Mouse (Mus musculus) gastrocnemius, postnatal 10 days (tissue): ENCODE data around the gene Klhl10. TPM values are rescaled to one million over a fixed set of nuclear protein-coding genes. Genes with fewer than 3 reads are reported as not detected.

Experiments
- DNase-seq: peaks from one replicate; pipeline ENCODE4 v3.0.0; 2021; ENCODE audit warnings: mixed read lengths
- microRNA-seq, 2 experiments: library from miRNA; unstranded; fragments of <30 nt; microRNA quantifications; one replicate each; pipeline ENCODE4 v1.2.0; 2021
- total RNA-seq, 2 experiments: library from RNA; stranded (reverse); gene quantifications; 2 replicates each; pipeline ENCODE4 v1.2.3; 2021

Klhl10 gene
- total RNA-seq, 2 experiments from 2014 or later: 0.38 to 0.63 TPM

DNA sequence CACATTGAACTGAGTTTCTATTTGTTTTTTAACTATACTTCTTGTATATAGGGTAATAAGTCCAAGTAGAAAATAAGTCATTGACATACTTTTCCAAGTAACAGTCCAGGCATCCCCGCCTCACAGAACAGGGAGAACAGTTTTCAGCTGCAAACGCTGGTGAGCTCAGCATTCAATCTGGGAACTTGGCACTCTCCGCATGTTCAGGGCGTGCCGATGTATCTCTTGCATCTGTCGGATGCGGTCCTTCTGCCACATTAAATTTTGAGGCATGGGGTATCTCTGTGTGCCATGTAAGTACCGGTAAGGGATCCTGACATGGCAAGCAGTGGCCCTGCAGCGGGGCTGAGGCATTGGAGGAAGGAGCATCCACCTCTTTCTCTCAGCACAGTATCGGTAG, 21.0 kb downstream of the Klhl10 start:
- no peak for DNase-seq

DNA sequence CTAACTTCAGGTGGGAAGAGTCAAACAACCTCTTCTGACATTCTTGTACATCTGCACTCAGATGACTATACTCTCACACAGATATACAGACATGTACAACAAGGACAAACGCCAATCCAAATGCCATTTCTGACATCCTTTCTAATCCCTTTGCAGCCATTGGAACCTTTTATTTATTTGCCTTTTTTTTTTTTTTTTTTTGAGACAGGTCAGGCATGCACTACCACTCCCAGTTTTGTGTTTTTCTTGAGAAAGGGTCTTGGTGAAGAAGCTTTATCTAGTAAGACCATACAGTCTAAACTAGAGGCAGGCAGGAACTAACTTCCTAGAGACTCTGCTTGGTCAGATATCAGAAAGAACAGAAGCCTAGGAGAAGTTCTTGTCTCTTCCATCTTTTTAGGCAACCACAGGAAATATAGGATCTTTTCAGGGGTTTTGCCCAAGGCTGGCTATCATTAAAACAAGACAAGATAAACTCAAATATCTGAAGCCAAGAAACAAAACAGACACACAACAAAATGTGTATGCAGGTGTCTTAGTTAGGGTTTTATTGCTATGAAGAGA, 23.6 kb downstream of the Klhl10 start:
- no peak for DNase-seq

DNA sequence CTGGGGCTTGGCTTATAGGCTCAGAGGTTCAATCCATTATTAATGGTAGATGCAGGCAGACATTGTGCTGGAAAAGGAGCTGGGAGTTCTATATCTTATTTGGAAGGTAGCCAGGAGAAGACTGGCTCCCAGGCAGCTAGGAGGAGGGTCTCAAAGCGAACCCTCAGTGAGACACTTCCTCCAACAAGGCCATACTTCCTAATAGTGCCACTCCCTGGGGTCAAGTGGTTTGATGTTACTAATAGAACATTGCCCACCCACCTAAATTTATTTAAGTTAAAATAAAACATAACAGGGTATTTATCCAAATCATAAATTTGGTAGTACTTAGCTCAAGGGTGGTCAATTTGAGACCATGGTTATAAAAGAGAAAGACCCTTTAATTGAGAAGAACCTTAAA, 24.1 kb downstream of the Klhl10 start:
- DNase-seq: no peak

DNA sequence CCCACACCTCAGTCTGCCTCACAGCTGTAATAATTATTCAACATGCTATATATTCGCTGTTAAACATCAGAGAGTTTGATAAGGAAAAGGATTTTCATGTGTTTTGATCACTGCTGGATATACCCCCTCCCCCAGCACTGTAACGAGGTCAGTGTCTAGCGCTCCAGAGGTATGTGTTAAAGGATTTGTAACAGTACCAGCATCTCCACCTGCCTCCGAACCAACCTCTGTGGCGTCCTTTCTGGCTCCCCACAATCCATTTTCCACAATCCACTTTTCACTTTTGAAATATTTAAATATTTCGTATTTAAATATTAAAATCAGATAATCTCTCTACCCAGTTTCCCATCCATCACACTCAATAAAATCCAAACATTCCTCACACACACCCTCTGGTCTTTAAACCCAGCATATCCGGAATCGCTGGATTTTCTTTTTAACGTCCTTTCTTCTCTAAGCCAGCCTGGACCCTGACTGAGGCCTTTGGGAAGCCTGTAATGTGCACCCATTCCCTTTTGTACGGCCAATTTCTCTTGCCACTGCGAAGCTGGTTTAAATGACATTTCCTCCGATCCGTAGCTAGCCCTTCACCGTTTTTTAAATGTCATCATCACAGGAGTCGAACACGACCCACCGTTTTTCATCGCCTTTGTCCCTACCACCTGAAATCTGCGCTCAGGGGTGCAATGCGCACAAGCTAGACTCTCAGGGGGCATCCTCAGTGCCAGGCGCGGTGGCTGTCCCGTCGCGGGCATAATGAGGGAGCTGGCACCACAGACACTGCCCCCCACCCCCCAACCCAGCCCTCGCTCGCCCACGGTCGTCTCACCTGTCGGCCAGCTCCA, 29.9 kb downstream of the Klhl10 start:
- no peak for DNase-seq

DNA sequence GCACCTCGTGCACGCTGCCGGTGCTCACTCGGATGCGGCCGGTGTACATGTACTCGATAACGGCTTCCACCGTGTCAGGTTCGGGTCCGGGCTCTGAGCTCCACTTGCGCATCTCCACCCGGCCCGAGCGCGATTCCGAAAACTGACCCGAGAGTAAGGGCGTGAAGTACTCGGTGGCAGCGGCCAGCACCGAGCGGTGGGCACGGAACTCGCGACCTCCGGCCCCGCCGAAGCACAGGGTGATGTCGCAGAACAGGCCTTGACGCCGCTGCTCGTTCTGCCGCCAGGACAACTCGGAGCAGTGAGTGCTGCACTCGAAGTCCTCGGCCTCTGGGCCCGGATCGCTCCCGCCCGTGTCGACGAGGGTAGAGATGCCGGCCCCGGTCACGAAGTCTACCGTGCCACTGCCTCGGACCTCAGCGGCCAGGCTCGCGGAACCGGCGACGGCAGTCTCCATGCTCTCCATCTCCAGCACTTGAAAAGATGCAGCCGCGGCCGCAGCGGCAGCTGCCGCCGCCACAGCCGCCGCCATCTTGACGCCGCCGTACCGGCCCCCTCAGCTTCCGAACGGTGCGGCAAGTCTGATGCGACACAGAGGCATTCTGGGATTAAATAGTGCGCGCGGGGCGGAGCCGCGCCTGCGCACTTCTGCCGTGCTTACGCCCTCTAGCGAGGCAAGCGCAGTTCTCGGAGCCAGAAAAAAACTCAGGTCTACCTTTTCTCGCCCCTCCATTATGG, 30.6 kb downstream of the Klhl10 start, which contains the start of gene Klhl11:
Gene Klhl11 (minus strand): TSS at position 545 of the 738 bp plus-strand sequence.
- peak; percentile 90 for DNase-seq

DNA sequence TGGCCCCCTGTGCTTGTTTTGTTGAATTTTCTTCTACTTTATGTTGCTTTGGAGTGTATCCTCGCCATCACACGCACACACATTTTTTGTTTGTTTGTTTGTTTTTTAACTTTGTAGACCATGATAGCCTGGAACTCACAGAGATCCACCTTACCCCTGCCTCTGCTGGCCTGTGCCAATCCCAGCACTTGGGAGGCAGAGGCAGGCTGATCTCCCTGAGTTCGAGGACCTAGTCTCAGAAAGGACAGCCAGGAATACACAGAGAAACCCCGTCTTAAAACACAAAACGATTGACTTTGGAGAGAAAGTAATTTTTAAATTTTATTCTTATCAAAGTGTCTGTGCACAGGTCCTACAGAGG, 31.2 kb downstream of the Klhl10 start:
- DNase-seq: no peak

DNA sequence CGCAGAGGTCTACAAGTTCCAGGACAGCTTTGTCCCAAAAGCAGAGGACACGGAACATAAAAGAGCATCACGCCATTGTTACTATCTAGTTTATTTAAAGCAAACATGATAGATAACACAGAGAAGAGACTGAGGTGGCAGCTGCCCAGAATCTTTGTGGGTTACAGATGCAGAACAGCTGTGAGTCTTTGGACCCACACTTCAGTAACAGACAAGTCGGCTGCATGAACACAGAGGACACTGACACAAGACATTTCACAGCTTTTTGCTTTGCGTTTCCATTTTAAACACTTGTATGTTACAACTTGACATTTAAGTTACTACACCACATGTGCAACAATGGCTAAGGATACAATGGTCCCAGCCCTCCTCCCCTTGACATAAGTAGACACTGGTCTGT, 34.6 kb downstream of the Klhl10 start:
- no peak for DNase-seq

DNA sequence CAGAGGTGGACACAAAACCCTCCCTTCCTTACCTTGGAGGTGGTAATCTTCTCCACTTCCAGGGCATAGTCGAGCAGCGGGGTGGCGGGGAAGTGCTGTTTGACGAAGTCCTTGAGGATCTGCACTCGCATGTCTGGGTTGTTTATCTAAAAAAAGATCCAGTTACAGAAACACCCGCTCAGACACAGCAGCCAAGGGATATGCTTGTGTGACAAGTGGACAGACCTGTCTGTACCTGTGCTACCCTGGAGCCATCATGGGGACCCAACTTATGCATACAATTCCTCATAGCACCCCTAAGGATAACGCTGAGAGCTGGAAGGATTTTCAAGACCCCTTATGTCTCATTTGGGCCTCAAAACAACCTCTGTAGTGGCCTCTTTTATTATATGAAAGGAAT, 37.4 kb downstream of the Klhl10 start:
- no peak for DNase-seq

DNA sequence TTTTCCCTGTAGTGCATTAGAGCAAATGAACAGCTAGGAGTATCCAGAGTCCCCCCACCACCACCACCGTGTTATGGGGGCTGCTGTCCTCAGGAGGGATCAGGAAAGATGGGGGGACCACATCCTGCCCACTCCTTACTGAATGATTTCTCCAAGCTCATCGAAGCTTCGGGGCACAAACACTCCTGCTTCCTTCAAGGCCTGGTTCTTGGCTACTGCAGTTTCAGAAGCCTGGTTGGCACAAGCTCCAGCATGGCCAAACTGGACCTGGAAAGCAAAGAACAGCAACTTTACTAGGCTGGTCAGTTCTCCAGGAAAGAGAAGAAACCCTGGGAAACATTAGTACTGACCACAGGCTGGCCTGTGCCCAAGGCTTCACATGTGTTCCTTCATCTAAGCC, 42.7 kb downstream of the Klhl10 start:
- DNase-seq: no peak

DNA sequence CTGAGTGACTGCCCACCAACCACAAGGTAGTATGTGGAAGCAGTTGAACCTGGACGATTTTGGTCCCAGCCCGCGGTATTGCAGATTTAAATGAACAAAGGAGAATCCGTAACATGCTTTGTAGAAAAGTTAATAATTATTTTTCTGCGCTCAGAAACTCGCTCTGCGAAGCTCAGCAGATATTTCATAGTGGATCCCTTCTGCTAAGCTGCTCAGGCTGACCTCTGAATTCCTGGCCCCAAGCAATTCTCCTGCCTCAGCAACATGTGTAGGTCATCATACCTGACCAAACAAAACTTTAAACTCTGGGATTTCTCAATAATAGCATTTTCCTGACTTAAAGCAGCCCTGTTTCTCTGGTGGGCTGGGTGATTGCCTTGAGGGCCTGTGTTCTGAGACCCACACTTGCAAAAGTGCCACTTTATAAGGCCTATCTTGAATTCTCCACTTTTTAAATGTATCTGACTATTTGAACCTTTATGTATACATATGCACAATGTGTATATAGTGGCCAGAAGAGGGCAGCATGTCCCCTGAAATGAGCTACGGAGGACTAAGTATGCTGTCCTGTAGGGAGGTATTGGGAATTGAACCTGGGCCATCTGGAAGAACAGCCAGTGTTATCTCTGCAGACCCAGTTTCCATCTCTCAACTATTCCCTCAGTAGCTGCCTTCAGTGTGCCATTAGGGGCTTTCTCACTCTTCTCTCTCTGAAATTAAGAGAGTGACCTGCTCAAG, 44.3 kb downstream of the Klhl10 start:
- DNase-seq: no peak

DNA sequence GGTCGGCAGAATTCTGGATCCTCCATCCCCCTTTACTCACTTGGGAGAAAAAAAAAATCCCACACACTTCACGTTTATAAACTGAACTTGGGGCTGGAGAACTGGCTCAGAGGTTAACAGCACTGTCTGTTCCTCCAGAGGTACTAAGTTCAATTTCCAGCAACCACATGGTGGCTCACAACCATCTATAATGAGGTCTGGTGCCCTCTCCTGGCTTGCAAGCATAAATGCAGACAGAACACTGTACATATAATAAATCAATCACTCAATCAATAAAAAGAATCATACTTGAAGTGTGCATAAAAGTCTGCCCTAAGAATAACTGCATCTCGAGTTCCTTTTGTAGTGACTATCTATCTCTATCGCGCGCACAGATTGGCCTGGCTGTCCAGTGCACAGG, 49.2 kb downstream of the Klhl10 start:
- DNase-seq: no peak

DNA sequence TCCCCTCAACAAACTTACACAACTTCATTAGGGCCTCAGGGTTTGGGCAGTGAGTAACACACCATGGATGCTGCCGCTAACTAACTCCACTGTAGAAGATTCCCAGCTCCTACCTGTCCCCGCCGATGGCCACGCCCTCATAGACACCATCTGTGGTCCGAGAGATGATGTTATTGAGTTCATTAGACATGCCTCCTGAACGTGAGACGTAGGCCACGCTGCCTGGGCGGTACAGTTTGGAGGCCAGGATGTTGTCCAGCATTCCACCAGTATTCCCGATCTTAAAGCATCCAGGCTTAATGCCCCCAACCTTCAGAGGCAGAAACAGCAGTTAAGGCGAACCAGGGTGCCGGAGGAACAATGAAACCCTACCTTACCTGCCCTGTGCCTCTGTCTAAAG, 52.1 kb downstream of the Klhl10 start:
- no peak for DNase-seq

DNA sequence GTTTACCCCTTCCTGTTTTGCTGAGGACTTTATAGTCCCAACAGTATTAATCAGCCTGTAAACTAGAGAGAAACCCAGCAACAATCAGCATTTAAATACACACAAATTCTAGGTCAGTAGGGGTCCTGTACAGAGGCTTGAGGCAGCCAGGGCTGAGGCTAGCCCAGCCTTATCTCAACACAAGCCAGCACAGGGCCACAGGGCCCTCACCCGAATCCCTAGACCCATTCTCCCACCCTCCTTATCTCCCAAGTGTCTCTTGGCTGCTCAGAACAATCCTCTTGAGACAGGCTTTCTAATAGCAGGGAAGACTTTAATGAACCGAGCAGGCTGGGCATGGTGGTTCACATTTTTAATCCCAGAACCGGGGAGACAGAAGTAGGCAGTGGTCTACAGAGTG, 58.5 kb downstream of the Klhl10 start:
- no peak for DNase-seq

DNA sequence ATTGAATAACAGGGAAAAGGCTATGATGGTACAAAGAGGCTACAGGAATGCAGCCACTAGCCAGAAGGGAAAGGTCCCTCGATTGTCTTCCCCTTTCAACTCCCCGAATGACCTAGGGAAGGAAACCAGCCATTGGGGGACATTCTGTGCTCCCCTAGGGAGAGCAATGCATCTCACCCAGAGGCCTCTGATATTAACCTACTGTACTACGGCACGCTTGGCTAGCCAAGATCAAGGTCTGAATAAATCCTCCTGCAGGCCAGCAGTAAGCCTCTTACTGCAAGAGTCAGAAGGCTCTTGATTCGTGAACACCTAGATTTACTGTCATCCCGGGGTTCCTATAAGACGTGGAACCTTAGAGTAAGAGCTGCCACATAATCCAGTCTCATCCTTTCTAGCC, 58.9 kb downstream of the Klhl10 start:
- no peak for DNase-seq

DNA sequence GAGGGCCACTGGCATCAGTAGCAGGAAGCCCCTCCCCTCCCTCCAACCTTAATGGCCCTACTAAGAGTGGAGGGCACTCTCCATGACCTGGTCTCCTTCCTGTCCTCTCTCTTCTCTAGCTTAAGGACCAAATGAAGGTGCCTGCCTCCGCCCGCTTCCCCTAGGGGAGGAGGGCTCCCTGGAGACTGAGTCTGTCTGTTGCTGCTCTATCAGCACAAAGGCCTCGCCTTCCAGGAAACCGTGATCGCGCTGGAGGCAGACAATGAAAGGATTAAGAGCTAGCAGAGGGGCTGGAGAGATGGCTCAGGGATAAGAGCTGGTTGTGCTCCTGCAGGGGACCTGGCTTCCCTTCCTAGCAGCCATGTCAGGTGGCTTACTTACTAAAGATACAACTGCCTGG, 59.6 kb downstream of the Klhl10 start:
- no peak for DNase-seq

DNA sequence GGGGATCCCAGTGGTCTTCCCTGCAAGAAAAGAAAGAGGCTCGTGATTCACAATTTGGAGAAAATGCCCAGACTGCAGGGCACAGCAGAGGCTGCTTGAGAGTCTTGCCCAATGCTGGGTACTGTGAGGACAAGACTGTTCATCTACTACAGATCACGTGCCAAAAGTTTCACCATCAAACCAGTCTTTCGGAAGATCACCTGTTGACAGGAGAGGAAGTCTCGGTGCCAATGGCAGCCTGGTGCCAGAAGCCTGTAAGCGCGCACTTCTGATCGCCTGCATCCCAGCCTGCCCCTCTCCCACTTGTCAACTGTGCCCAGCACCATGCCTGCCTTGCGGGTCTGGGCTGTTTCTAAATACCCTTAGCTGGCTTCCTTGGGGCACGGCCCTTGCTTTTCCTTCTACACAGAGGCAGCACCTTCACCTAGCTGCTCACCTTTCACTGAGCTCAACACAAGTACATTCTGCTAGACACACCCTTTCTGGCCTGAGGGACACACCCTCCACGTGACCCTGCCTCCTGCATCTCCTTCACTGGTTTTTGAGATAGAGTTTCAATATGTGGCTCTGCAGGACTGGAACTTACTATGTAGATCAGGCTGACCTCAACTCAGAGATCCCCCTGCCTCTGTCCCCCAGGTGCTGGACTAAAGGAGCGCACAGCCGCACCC, 63.4 kb downstream of the Klhl10 start:
- no peak for DNase-seq

DNA sequence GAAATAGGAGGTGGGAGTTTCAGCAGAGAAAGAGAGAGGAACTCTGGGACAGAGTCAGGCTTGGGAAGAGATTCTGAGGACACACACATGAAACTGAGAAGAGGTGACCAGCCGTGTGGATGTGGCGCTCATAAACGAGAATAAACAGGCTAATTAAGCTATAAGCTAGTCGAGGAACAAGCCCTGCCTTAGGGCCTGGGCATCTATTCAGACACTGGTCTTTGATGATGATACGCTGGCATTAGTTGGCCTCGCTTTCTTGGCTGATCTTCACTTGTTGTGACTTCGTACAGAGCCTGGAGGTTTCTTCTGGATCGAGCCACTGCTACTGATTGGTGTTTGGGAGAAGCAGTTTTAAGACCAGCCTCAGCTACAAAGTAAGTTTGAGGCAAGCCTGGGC, 64.3 kb downstream of the Klhl10 start:
- no peak for DNase-seq

Small RNA genes within 50 kb of the gene (microRNA-seq; reads per million reads assigned to microRNA genes)
- gene Gm27374 (0 reads per million in 2 experiments), gene Mir7116 (0 reads per million in 2 experiments)

Other genes with a start within 250 kb of the Klhl10 start
- gene Krt9, start 248.7 kb upstream of the Klhl10 start, total RNA-seq: not detected
- gene Krt14, start 234.4 kb upstream of the Klhl10 start, total RNA-seq: not detected
- not detected for gene Krt16, start 193.0 kb upstream of the Klhl10 start, total RNA-seq
- under 1 TPM in 1 of 2 experiments, not detected in 1; 0.14 TPM for gene Krt17, start 180.9 kb upstream of the Klhl10 start, total RNA-seq
- gene Krt42, start 172.0 kb upstream of the Klhl10 start, total RNA-seq: not detected
- gene Eif1, start 122.0 kb upstream of the Klhl10 start, total RNA-seq: 100 to 1,000 TPM; 838 to 840 TPM
- gene Gast, start 107.5 kb upstream of the Klhl10 start, total RNA-seq: not detected
- 1 to 10 TPM in 1 of 2 experiments, under 1 TPM in 1; 0.73 to 1.3 TPM for gene Hap1, start 85.8 kb upstream of the Klhl10 start, total RNA-seq
- 10 to 100 TPM; 81.4 to 90.0 TPM for gene Jup, start 44.2 kb upstream of the Klhl10 start, total RNA-seq
- 10 to 100 TPM; 15.4 to 22.8 TPM for gene P3h4, start 27.1 kb upstream of the Klhl10 start, total RNA-seq
- gene Fkbp10, start 26.2 kb upstream of the Klhl10 start, total RNA-seq: 10 to 100 TPM; 46.6 to 65.6 TPM
- 10 to 100 TPM; 19.3 to 24.4 TPM for gene Nt5c3b, start 109 bp upstream of the Klhl10 start, total RNA-seq
- gene Klhl11, start 30.8 kb downstream of the Klhl10 start, total RNA-seq: 10 to 100 TPM in 1 of 2 experiments, 1 to 10 TPM in 1; 8.0 to 12.9 TPM
- 10 to 100 TPM; 26.6 to 34.6 TPM for gene Acly, start 86.1 kb downstream of the Klhl10 start, total RNA-seq
- gene Ttc25, start 103.7 kb downstream of the Klhl10 start, total RNA-seq: under 1 TPM; 0.14 to 0.16 TPM
- gene Cnp, start 133.0 kb downstream of the Klhl10 start, total RNA-seq: 10 to 100 TPM; 26.0 to 33.6 TPM
- 10 to 100 TPM; 29.1 to 30.1 TPM for gene Nkiras2, start 177.3 kb downstream of the Klhl10 start, total RNA-seq
- gene Dnajc7, start 178.3 kb downstream of the Klhl10 start, total RNA-seq: 100 to 1,000 TPM; 191 to 195 TPM